Mouse (Mus musculus) liver, adult 2 months (tissue): ENCODE results near the gene Btbd17. TPM values are rescaled to one million over a fixed set of nuclear protein-coding genes. Genes with fewer than 3 reads are reported as not detected.
A peak's percentile ranks its signal among the peaks of the same experiment; 100 is the strongest.

Source experiments
- DNase-seq: peaks from one replicate; pipeline ENCODE4 v3.0.0-alpha.2; 2011; ENCODE audit warnings: low read depth, low spot score; ENCODE audit errors: extremely low read depth
- H3K27ac ChIP-seq: fragments of 200-500 bp; replicated peaks from 2 replicates; pipeline ENCODE4 v1.5.1; 2012; ENCODE audit warnings: low read depth, mild to moderate bottlenecking, control low read depth, inconsistent platforms, low read length; ENCODE audit not compliant: insufficient read depth
- H3K27me3 ChIP-seq: fragments of 200-500 bp; 2 replicates; pipeline ENCODE4 v1.6.1; 2012; ENCODE audit warnings: mild to moderate bottlenecking, moderate library complexity, low read length, inconsistent platforms; ENCODE audit not compliant: control insufficient read depth, insufficient read depth
- H3K36me3 ChIP-seq: fragments of 200-500 bp; 2 replicates; pipeline ENCODE4 v1.6.1; 2012; ENCODE audit warnings: low read length, inconsistent platforms; ENCODE audit not compliant: control insufficient read depth, insufficient read depth
- H3K4me1 ChIP-seq: fragments of 200-500 bp; 2 replicates; pipeline ENCODE4 v1.6.1; 2011; ENCODE audit warnings: low read length; ENCODE audit not compliant: control insufficient read depth, insufficient read depth
- H3K4me3 ChIP-seq: fragments of 200-500 bp; 2 replicates; pipeline ENCODE4 v1.5.1; 2011; ENCODE audit warnings: low read depth, mild to moderate bottlenecking, control low read depth, low read length, moderate library complexity; ENCODE audit not compliant: insufficient read depth
- H3K79me2 ChIP-seq: fragments of 200-500 bp; 2 replicates; pipeline ENCODE4 v1.6.1; 2012; ENCODE audit warnings: inconsistent platforms, mild to moderate bottlenecking, low read length, moderate library complexity; ENCODE audit not compliant: control insufficient read depth, insufficient read depth
- H3K9ac ChIP-seq: fragments of 200-500 bp; 2 replicates; pipeline ENCODE4 v1.6.1; 2012; ENCODE audit warnings: low read depth, mild to moderate bottlenecking, control low read depth, inconsistent platforms, low read length
- CTCF ChIP-seq: fragments of 200-500 bp; IDR thresholded peaks from 2 replicates; pipeline ENCODE4 v1.5.1; 2011; ENCODE audit warnings: low read depth, low read length, control low read depth
- POLR2A ChIP-seq: fragments of 200-500 bp; IDR thresholded peaks from 2 replicates; pipeline ENCODE4 v1.6.1; 2011; ENCODE audit warnings: low read length, control low read depth; ENCODE audit not compliant: insufficient read depth; ENCODE audit errors: extremely low read depth
- WGBS: fragments of 180-500 bp; shearing (Covaris S2); methylation state at CpG from one replicate; pipeline ENCODE4 v1.1.7; 2018; 5-methylcytosine and 5-hydroxymethylcytosine counted together
- polyA plus RNA-seq: library from polyadenylated mRNA; depleted of rRNA; stranded (reverse); fragments of >200 nt; gene quantifications from 2 replicates; pipeline ENCODE4 v1.2.3, GENCODE M21; 2012
- total RNA-seq: library from RNA; depleted of rRNA; stranded (reverse); fragments of >200 nt; gene quantifications from 2 replicates; pipeline ENCODE4 v1.2.3, GENCODE M21; 2014

Gene Btbd17
- total and polyA plus RNA-seq, 2 experiments = not detected

GRCm38 (mm10) chr11:114810344-114810743 is 14.6 kb upstream of the Btbd17 start:
- H3K36me3 ChIP-seq = no peaks in the 10 kb centered on the region
- H3K79me2 ChIP-seq = no peaks in the 10 kb centered on the region
- no peak for DNase-seq
- WGBS = 60% methylated on average over 4 of the region's 4 CpGs
- no peak overlapping the region for H3K9ac ChIP-seq
- H3K27ac ChIP-seq = no peak overlapping the region
- no peak overlapping the region for H3K4me3 ChIP-seq
- H3K4me1 ChIP-seq = peaks cover 2% of the 10 kb centered on the region; the same call in 1 of the 2 replicates
- H3K27me3 ChIP-seq = no peaks in the 10 kb centered on the region
- no peak for TF ChIP-seq CTCF

GRCm38 (mm10) chr11:114809371-114809770 is 13.6 kb upstream of the Btbd17 start:
- no peak for DNase-seq
- no peak overlapping the region for H3K9ac ChIP-seq
- H3K27ac ChIP-seq = no peak overlapping the region
- no peak overlapping the region for H3K4me3 ChIP-seq
- 82% methylated on average over 1 of the region's 1 CpGs for WGBS
- no peaks in the 10 kb centered on the region for H3K36me3 ChIP-seq
- H3K27me3 ChIP-seq = no peaks in the 10 kb centered on the region
- H3K79me2 ChIP-seq = no peaks in the 10 kb centered on the region
- H3K4me1 ChIP-seq = peaks cover 2% of the 10 kb centered on the region; the same call in 1 of the 2 replicates
- TF ChIP-seq CTCF (0 out of 2 replicates have a peak, but pooled peaks have one; percentile 21), POLR2A (no peak)

- H3K27ac ChIP-seq = no peak overlapping the region
- WGBS = 39% methylated on average over 14 of the region's 14 CpGs
Measured at GRCm38 (mm10) chr11:114807686-114808427, 12.1 kb upstream of the Btbd17 start.

GRCm38 (mm10) chr11:114807025-114807424 is 11.3 kb upstream of the Btbd17 start:
- H3K4me3 ChIP-seq = no peak overlapping the region
- no peak for DNase-seq
- WGBS = 77% methylated on average over 2 of the region's 2 CpGs
- H3K27ac ChIP-seq = no peak overlapping the region
- no peaks in the 10 kb centered on the region for H3K79me2 ChIP-seq
- TF ChIP-seq POLR2A (no peak), CTCF (no peak)
- H3K9ac ChIP-seq = no peak overlapping the region
- H3K27me3 ChIP-seq = peaks cover 1% of the 10 kb centered on the region; the same call in 1 of the 2 replicates
- no peaks in the 10 kb centered on the region for H3K36me3 ChIP-seq
- H3K4me1 ChIP-seq = no peaks in the 10 kb centered on the region

More at GRCm38 (mm10) chr11:114807686-114808427, 12.1 kb upstream of the Btbd17 start:
- peaks cover 2% of the 10 kb centered on the region; the same call in 1 of the 2 replicates for H3K4me1 ChIP-seq
- no peak overlapping the region for H3K4me3 ChIP-seq
- H3K36me3 ChIP-seq = no peaks in the 10 kb centered on the region
- no peak overlapping the region for H3K9ac ChIP-seq
- TF ChIP-seq POLR2A (no peak), CTCF (no peak)
- H3K27me3 ChIP-seq = no peaks in the 10 kb centered on the region
- DNase-seq = no peak
- no peaks in the 10 kb centered on the region for H3K79me2 ChIP-seq

GRCm38 (mm10) chr11:114803990-114804389 is 8.2 kb upstream of the Btbd17 start:
- Histone ChIP-seq H3K4me1 (no peaks in the 10 kb centered on the region), H3K27me3 (peaks cover 5% of the 10 kb centered on the region; the same call in 1 of the 2 replicates), H3K4me3 (no peak overlapping the region), H3K9ac (no peak overlapping the region), H3K27ac (no peak overlapping the region), H3K79me2 (no peaks in the 10 kb centered on the region), H3K36me3 (no peaks in the 10 kb centered on the region)
- DNase-seq = no peak
- WGBS = 68% methylated on average over 8 of the region's 8 CpGs
- TF ChIP-seq CTCF (no peak), POLR2A (no peak)
